Mouse (Mus musculus) intestine, embryonic 15.5 days (tissue): ENCODE data around the gene Syndig1. TPM values are rescaled to one million over a fixed set of nuclear protein-coding genes. Genes with fewer than 3 reads are reported as not detected.

Experiments used
- polyA plus RNA-seq: library from polyadenylated mRNA; unstranded; fragments of >200 nt; fragmentation: Nextera tagmentation; extraction: Ambion mirVana; gene quantifications from 2 replicates; pipeline ENCODE4 v1.2.1, GENCODE M21; 2015

Gene Syndig1
- polyA plus RNA-seq, 1 experiment from 2014 or later: 7.2 TPM

Other genes with a start within 250 kb of the Syndig1 start
- 0.25 TPM in 1 of 2 replicates, not detected in the other for gene C530025M09Rik, start 2.0 kb downstream of the Syndig1 start, polyA plus RNA-seq